Mouse (Mus musculus): Measurements from ENCODE around the gene Gm11007.
"Not testable (repeated sequence)": the region's sequence is repeated elsewhere in the genome, so short reads cannot be mapped to it uniquely, and the experiment has no call there.

Gm11007 gene

GRCm38 (mm10) chr2:175643678-175644077 is at the start of gene Gm11007:
Gene Gm11007 (plus strand): TSS chr2:175643978.
- not testable (repeated sequence) for DNase-seq (ENCODE audit: low spot score in 2 of 2)

Data from natural killer cell, adult 2 months (primary cell).